Mouse (Mus musculus) lung, postnatal 0 days (tissue): ENCODE data around the gene Ntrk2.
A peak's percentile ranks its signal among the peaks of the same experiment; 100 is the strongest.

Experiments
- CTCF ChIP-seq: IDR thresholded peaks from 2 replicates; pipeline ENCODE4 v1.5.1; 2016; ENCODE audit warnings: antibody characterized with exemption, mild to moderate bottlenecking
- EP300 ChIP-seq: IDR thresholded peaks from 2 replicates; pipeline ENCODE4 v1.6.1; 2016; ENCODE audit warnings: antibody characterized with exemption, mild to moderate bottlenecking, control low read depth

DNA sequence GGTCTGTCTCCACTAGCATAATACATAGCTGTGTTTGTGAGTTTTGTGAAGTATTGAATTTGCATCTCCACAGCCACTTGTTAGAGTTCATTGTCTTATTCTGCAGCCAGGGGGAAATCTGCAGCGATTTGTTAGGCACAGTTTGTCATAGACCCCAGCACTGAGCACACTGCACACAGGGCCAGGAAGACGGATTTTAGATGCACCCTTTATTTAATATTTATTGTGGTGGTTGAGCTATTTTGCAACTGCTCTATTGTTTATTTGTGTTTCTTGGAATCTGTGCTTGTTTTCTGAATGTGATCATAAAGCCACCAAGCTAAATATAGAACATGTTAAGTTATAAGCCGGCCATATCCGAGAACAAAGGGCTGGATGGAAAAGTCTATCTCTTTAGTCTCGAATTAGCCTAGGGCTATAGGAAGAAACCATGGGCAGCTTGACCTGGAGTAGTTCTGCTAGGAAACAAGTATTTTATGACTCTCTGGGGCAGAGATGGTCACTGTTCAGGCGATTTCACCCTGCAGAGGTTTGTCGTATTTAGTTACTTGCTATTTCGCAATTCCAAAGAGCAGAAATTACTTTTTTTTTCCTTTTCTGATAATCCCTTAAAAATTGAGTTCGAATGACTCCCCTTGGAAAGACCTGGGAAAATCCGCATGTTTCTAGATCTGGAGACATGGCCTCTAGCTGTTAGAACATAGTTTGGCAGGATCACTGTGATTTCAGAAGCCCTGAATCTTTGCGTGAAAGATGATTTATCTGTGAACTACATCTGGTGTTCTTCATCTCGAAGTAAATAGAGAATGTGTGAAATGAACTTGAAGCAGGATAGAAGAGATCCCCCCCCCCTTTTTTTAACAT lies 196.8 kb downstream of the Ntrk2 start:
- TF ChIP-seq CTCF (no peak), EP300 (0 out of 2 replicates have a peak, but pooled peaks have one; percentile 2)
